Mouse (Mus musculus) cerebellum, adult 9-11 months (tissue): ENCODE measurements around the gene Irf2.

Experiments used
- DNase-seq: peaks from one replicate; pipeline ENCODE4 v3.0.0; 2022

Gene Irf2

GRCm38 (mm10) chr8:46759562-46759961, 20.0 kb downstream of the Irf2 start:
- no peak for DNase-seq

GRCm38 (mm10) chr8:46760701-46761100, 21.2 kb downstream of the Irf2 start:
- no peak for DNase-seq

- no peak for DNase-seq
Observed at GRCm38 (mm10) chr8:46761454-46761853, 21.9 kb downstream of the Irf2 start.

GRCm38 (mm10) chr8:46769408-46770180, 30.1 kb downstream of the Irf2 start:
- DNase-seq, result peak; percentile 36

- no peak for DNase-seq
Observed at GRCm38 (mm10) chr8:46770905-46771516, 31.5 kb downstream of the Irf2 start.

GRCm38 (mm10) chr8:46772801-46773200, 33.3 kb downstream of the Irf2 start:
- no peak for DNase-seq

GRCm38 (mm10) chr8:46777760-46778460, 38.4 kb downstream of the Irf2 start:
- DNase-seq, result no peak

GRCm38 (mm10) chr8:46781067-46781657, 41.6 kb downstream of the Irf2 start:
- no peak for DNase-seq

- no peak for DNase-seq
Observed at GRCm38 (mm10) chr8:46782254-46782653, 42.7 kb downstream of the Irf2 start.

GRCm38 (mm10) chr8:46785070-46785469, 45.5 kb downstream of the Irf2 start:
- no peak for DNase-seq

GRCm38 (mm10) chr8:46785926-46786325, 46.4 kb downstream of the Irf2 start:
- DNase-seq, result no peak

GRCm38 (mm10) chr8:46789091-46789881, 49.8 kb downstream of the Irf2 start:
- DNase-seq, result no peak

GRCm38 (mm10) chr8:46791664-46792371, 52.3 kb downstream of the Irf2 start:
- DNase-seq, result no peak

- DNase-seq, result no peak
Observed at GRCm38 (mm10) chr8:46792653-46793052, 53.1 kb downstream of the Irf2 start.

- no peak for DNase-seq
Observed at GRCm38 (mm10) chr8:46793248-46793647, 53.7 kb downstream of the Irf2 start.

GRCm38 (mm10) chr8:46794317-46794716, 54.8 kb downstream of the Irf2 start:
- DNase-seq, result no peak

GRCm38 (mm10) chr8:46799212-46799611, 59.7 kb downstream of the Irf2 start:
- no peak for DNase-seq

- no peak for DNase-seq
Observed at GRCm38 (mm10) chr8:46799706-46800105, 60.2 kb downstream of the Irf2 start.

- DNase-seq, result no peak
Observed at GRCm38 (mm10) chr8:46801153-46801684, 61.7 kb downstream of the Irf2 start.

- DNase-seq, result no peak
Observed at GRCm38 (mm10) chr8:46802009-46802408, 62.5 kb downstream of the Irf2 start.

- DNase-seq, result no peak
Observed at GRCm38 (mm10) chr8:46804721-46805120, 65.2 kb downstream of the Irf2 start.
